25 mouse cellular contexts compared by ENCODE assay signal in genomic region chr14:122258297-122258696, GRCm38 (mm10).
DNase-seq lines count a peak whose midpoint lies in the region; ATAC-seq and TF ChIP-seq lines count a peak whose summit lies in the region.
"Had no signal": no experiment of that assay in that cellular context is flagged by ENCODE, and none has a peak within 500 bp of the region (broad histone marks: within the 10 kb centered on the region; RNA-seq: fewer than 3 reads in every experiment).

No protein-coding gene starts in this region.

- no peak overlapping the region for H3K4me3 ChIP-seq in kidney, postnatal 0 days (replicated peaks; ENCODE audit: low read depth, low read length)
- H3K4me3 ChIP-seq in ES-Bruce4 (ENCODE audit: low read depth, low read length) = no peak overlapping the region
- H3K4me3 ChIP-seq: forebrain, embryonic 10.5 days; gastrocnemius, adult 2 months; heart, embryonic 12.5 days; heart, embryonic 15.5 days had no signal

- WGBS in kidney, postnatal 0 days = 38% methylated on average over 5 of the region's 5 CpGs

- H3K4me1 ChIP-seq in kidney, postnatal 0 days (replicated peaks; ENCODE audit: insufficient read depth, low read length) = no peaks in the 10 kb centered on the region
- H3K4me1 ChIP-seq in ES-Bruce4 (ENCODE audit: control insufficient read depth, insufficient read depth, low read length) = peaks cover 11% of the 10 kb centered on the region

- no peak for TF ChIP-seq POLR2A in ES-Bruce4 (IDR thresholded peaks at IDR 0.05; ENCODE audit: insufficient read depth, low read length)

- no peaks in the 10 kb centered on the region for H3K36me3 ChIP-seq in kidney, postnatal 0 days (ENCODE audit: insufficient read depth, low read length)
- no peaks in the 10 kb centered on the region for H3K36me3 ChIP-seq in ES-Bruce4 (ENCODE audit: control insufficient read depth, insufficient read depth, low read length, poor library complexity, severe bottlenecking)
- H3K36me3 ChIP-seq: forebrain, embryonic 10.5 days; heart, embryonic 12.5 days; heart, embryonic 15.5 days had no signal

- no peak for TF ChIP-seq EP300 in ES-Bruce4 (IDR thresholded peaks at IDR 0.05; ENCODE audit: insufficient read depth, low read depth, low read length)

- peaks cover 7% of the 10 kb centered on the region for H3K27me3 ChIP-seq in kidney, postnatal 0 days (ENCODE audit: insufficient read depth, low read length)
- 0 out of 2 replicates have a peak, but pooled peaks cover 1% of the 10 kb centered on the region for H3K27me3 ChIP-seq in ES-Bruce4 (ENCODE audit: control insufficient read depth, insufficient read depth, low read length, poor library complexity, severe bottlenecking)

- no peak for ATAC-seq in kidney, postnatal 0 days (replicated peaks; ENCODE audit: low FRiP score, low read depth)
- ATAC-seq: CD4-positive, CD25-positive, alpha-beta regulatory T cell, adult 4 months; forebrain, embryonic 16.5 days; hindbrain, postnatal 0 days; inflammation-experienced regulatory T-cells, adult 6 months; intestine, embryonic 16.5 days had no signal

- H3K9me3 ChIP-seq in kidney, postnatal 0 days (replicated peaks; ENCODE audit: low read length) = no peaks in the 10 kb centered on the region
- no peaks in the 10 kb centered on the region for H3K9me3 ChIP-seq in ES-Bruce4 (replicated peaks; ENCODE audit: control insufficient read depth, insufficient read depth, low read length, poor library complexity, severe bottlenecking)
- H3K9me3 ChIP-seq: forebrain, embryonic 10.5 days; heart, embryonic 12.5 days; heart, embryonic 15.5 days had no signal

- no peak for TF ChIP-seq CTCF in kidney, postnatal 0 days (IDR thresholded peaks at IDR 0.05; ENCODE audit: low read depth)
- TF ChIP-seq CTCF in ES-Bruce4 (IDR thresholded peaks at IDR 0.05; ENCODE audit: low read depth, low read length) = no peak

- DNase-seq in kidney, postnatal 0 days (ENCODE audit: low spot score) = peak; percentile 33
- DNase-seq in kidney, postnatal 4 days = no peak
- DNase-seq in Muller cell, postnatal 12 days (ENCODE audit: inconsistent ontology term) = peak; percentile 78
- DNase-seq in right cerebral cortex, postnatal 4 days = no peak
- no peak for DNase-seq in layer of hippocampus, adult 18-20 months (ENCODE audit: low spot score in 2 of 2)
- DNase-seq: adrenal gland, postnatal 10 days; adrenal gland, postnatal 36 days; cerebellum, adult 18-20 months; cerebellum, adult 9-10 months; cerebellum, postnatal 14 days; gastrocnemius, adult 2 months; gastrocnemius, postnatal 14 days; heart, adult 11 months; heart, postnatal 10 days; heart, postnatal 4 days had no signal

- no peak overlapping the region for H3K9ac ChIP-seq in kidney, postnatal 0 days (ENCODE audit: low read depth, low read length)
- H3K9ac ChIP-seq in ES-Bruce4 (ENCODE audit: low read depth, poor library complexity, severe bottlenecking) = no peak overlapping the region
- H3K9ac ChIP-seq: heart, embryonic 12.5 days; heart, embryonic 15.5 days; hindbrain, embryonic 14.5 days had no signal

- H3K27ac ChIP-seq in kidney, postnatal 0 days = no peak overlapping the region
- 0 out of 2 replicates have a peak overlapping the region, but pooled peaks have one; percentile 51 for H3K27ac ChIP-seq in ES-Bruce4 (ENCODE audit: insufficient read depth, low read length)
- H3K27ac ChIP-seq: forebrain, embryonic 10.5 days; gastrocnemius, adult 2 months; heart, embryonic 15.5 days; hindbrain, embryonic 14.5 days; hindbrain, postnatal 0 days had no signal

- H3K4me2 ChIP-seq in kidney, postnatal 0 days (ENCODE audit: low read length) = no peak overlapping the region
- H3K4me2 ChIP-seq: heart, embryonic 12.5 days; heart, embryonic 15.5 days; hindbrain, embryonic 14.5 days had no signal

Comparison
In these comparisons a context has a peak if more than half of its experiments do, and no peak if none do; other contexts are left out.
1. DNase-seq: peak in kidney, postnatal 0 days (single experiment) and Muller cell, postnatal 12 days (single experiment); none in kidney, postnatal 4 days (0 of 2), right cerebral cortex, postnatal 4 days (single experiment) and layer of hippocampus, adult 18-20 months (0 of 2).